Comparison of ENCODE assay signal across 21 mouse cellular contexts in genomic region chr1:82973901-82974300, GRCm38 (mm10). TPM values are rescaled to one million over a fixed set of nuclear protein-coding genes. Genes with fewer than 3 reads are reported as not detected.
DNase-seq lines count a peak whose midpoint lies in the region; ATAC-seq and TF ChIP-seq lines count a peak whose summit lies in the region.
"Had no signal": no experiment of that assay in that cellular context is flagged by ENCODE, and none has a peak within 500 bp of the region (broad histone marks: within the 10 kb centered on the region; RNA-seq: fewer than 3 reads in every experiment).

No protein-coding gene starts in this region.

- DNase-seq in heart, adult 18-20 months = no peak
- peak; percentile 55 for DNase-seq in thymus, postnatal 0 days (ENCODE audit: low spot score)
- no peak for DNase-seq in thymus, adult 2 months
- peak; percentile 59 for DNase-seq in lung, postnatal 10 days
- DNase-seq in gastrocnemius, postnatal 36 days = no peak
- DNase-seq in cerebellum, adult 8-10 months = no peak
- DNase-seq: cerebellum, adult 9-11 months; gastrocnemius, postnatal 10 days; heart, postnatal 10 days; layer of hippocampus, adult 9-11 months had no signal

- WGBS in heart, embryonic 12.5 days = 32% methylated on average over 6 of the region's 6 CpGs
- WGBS in thymus, adult 2 months = 26% methylated on average over 6 of the region's 6 CpGs
- WGBS in kidney, embryonic 16.5 days = 62% methylated on average over 6 of the region's 6 CpGs

- no peaks in the 10 kb centered on the region for H3K9me3 ChIP-seq in heart, embryonic 12.5 days (replicated peaks)
- no peaks in the 10 kb centered on the region for H3K9me3 ChIP-seq in kidney, embryonic 16.5 days (ENCODE audit: low read length)
- H3K9me3 ChIP-seq: forebrain, embryonic 13.5 days; midbrain, embryonic 15.5 days; neural tube, embryonic 13.5 days had no signal

- no peaks in the 10 kb centered on the region for H3K27me3 ChIP-seq in heart, embryonic 12.5 days (replicated peaks)
- H3K27me3 ChIP-seq in thymus, adult 2 months (ENCODE audit: control insufficient read depth, insufficient read depth, low read length) = no peaks in the 10 kb centered on the region
- no peaks in the 10 kb centered on the region for H3K27me3 ChIP-seq in kidney, embryonic 16.5 days (ENCODE audit: insufficient read depth, low read length)
- H3K27me3 ChIP-seq: forebrain, embryonic 13.5 days; midbrain, embryonic 15.5 days; neural tube, embryonic 13.5 days had no signal

- no peak overlapping the region; the same call in 1 of the 2 replicates for H3K9ac ChIP-seq in heart, embryonic 12.5 days
- no peak overlapping the region for H3K9ac ChIP-seq in kidney, embryonic 16.5 days (replicated peaks; ENCODE audit: low read length)
- H3K9ac ChIP-seq: forebrain, embryonic 13.5 days; midbrain, embryonic 15.5 days; neural tube, embryonic 13.5 days had no signal

- peak overlapping the region; percentile 26; the same call in 1 of the 2 replicates for H3K4me2 ChIP-seq in heart, embryonic 12.5 days
- no peak overlapping the region for H3K4me2 ChIP-seq in kidney, embryonic 16.5 days (replicated peaks; ENCODE audit: low read depth, low read length)
- H3K4me2 ChIP-seq: forebrain, embryonic 13.5 days; midbrain, embryonic 15.5 days; neural tube, embryonic 13.5 days had no signal

- TF ChIP-seq CTCF in thymus, adult 2 months (IDR thresholded peaks at IDR 0.05; ENCODE audit: borderline replicate concordance, control insufficient read depth, extremely low read depth, insufficient read depth, low read length, poor library complexity) = no peak

- intact Hi-C loops in gastrocnemius, postnatal 36 days (cut with DNase I) = no loop called here

- no peak overlapping the region for H3K4me3 ChIP-seq in heart, embryonic 12.5 days
- no peak overlapping the region for H3K4me3 ChIP-seq in thymus, adult 2 months (ENCODE audit: control insufficient read depth, insufficient read depth, low read length)
- H3K4me3 ChIP-seq in kidney, embryonic 16.5 days (ENCODE audit: low read length) = no peak overlapping the region
- H3K4me3 ChIP-seq: forebrain, embryonic 13.5 days; midbrain, embryonic 15.5 days; neural tube, embryonic 13.5 days had no signal

- H3K36me3 ChIP-seq in heart, embryonic 12.5 days = no peaks in the 10 kb centered on the region
- no peaks in the 10 kb centered on the region for H3K36me3 ChIP-seq in thymus, adult 2 months (ENCODE audit: control insufficient read depth, insufficient read depth, low read length)
- no peaks in the 10 kb centered on the region for H3K36me3 ChIP-seq in kidney, embryonic 16.5 days (ENCODE audit: insufficient read depth, low read length)
- H3K36me3 ChIP-seq: midbrain, embryonic 15.5 days; neural tube, embryonic 13.5 days had no signal

- ATAC-seq in heart, embryonic 12.5 days (ENCODE audit: insufficient number of reproducible peaks, low FRiP score) = peak; percentile 22; the same call in 1 of the 2 replicates
- ATAC-seq in kidney, embryonic 16.5 days (ENCODE audit: low FRiP score, low TSS enrichment) = no peak
- ATAC-seq: forebrain, embryonic 13.5 days; midbrain, embryonic 15.5 days had no signal

- TF ChIP-seq POLR2A in thymus, adult 2 months (IDR thresholded peaks at IDR 0.05; ENCODE audit: control insufficient read depth, extremely low read depth, insufficient read depth, low read length, poor library complexity) = no peak

- peak overlapping the region; percentile 66 for H3K27ac ChIP-seq in heart, embryonic 12.5 days (ENCODE audit: poor library complexity, severe bottlenecking)
- H3K27ac ChIP-seq in thymus, adult 2 months (ENCODE audit: control insufficient read depth, insufficient read depth, low read length) = no peak overlapping the region
- no peak overlapping the region for H3K27ac ChIP-seq in kidney, embryonic 16.5 days (ENCODE audit: low read length)
- H3K27ac ChIP-seq: forebrain, embryonic 13.5 days; midbrain, embryonic 15.5 days had no signal

- H3K4me1 ChIP-seq in heart, embryonic 12.5 days (replicated peaks) = peaks cover 40% of the 10 kb centered on the region
- peaks cover 8% of the 10 kb centered on the region for H3K4me1 ChIP-seq in thymus, adult 2 months (replicated peaks; ENCODE audit: control insufficient read depth, insufficient read depth, low read length)
- H3K4me1 ChIP-seq in kidney, embryonic 16.5 days (ENCODE audit: insufficient read depth, low read length) = no peaks in the 10 kb centered on the region
- H3K4me1 ChIP-seq: forebrain, embryonic 13.5 days; midbrain, embryonic 15.5 days; neural tube, embryonic 13.5 days had no signal

RNA-seq across cellular contexts. Expression of gene Gm47955, which starts 13.8 kb away (rescaled TPM):
- polyA plus RNA-seq in heart, embryonic 12.5 days (2016; fragmentation: Nextera tagmentation; extraction: Ambion mirVana) = not detected in 2 replicates
- total RNA-seq in heart, adult 18-20 months (2021) = not detected
- not detected in 2 replicates for polyA plus RNA-seq in thymus, postnatal 0 days (2015; fragmentation: Nextera tagmentation; extraction: Ambion mirVana)
- not detected in 2 replicates for polyA plus RNA-seq in thymus, adult 2 months (2012; rRNA removed)
- not detected for total RNA-seq in gastrocnemius, postnatal 36 days (2021)
- not detected in 2 replicates for polyA plus RNA-seq in kidney, embryonic 16.5 days (2015; fragmentation: Nextera tagmentation; extraction: Ambion mirVana)
- total RNA-seq: gastrocnemius, postnatal 10 days; heart, postnatal 10 days; left cerebral cortex, postnatal 36 days; MEL had no signal
- polyA plus RNA-seq: embryonic facial prominence, embryonic 14.5 days; forebrain, embryonic 13.5 days; intestine, embryonic 14.5 days; midbrain, embryonic 15.5 days; neural tube, embryonic 13.5 days; small intestine, adult 2 months; testis, adult 2 months had no signal

RNA-seq across cellular contexts. Expression of gene Gm7544, which starts 18.1 kb away (rescaled TPM):
- polyA plus RNA-seq in heart, embryonic 12.5 days (2016; fragmentation: Nextera tagmentation; extraction: Ambion mirVana) = not detected in 2 replicates
- not detected for total RNA-seq in heart, adult 18-20 months (2021)
- polyA plus RNA-seq in thymus, postnatal 0 days (2015; fragmentation: Nextera tagmentation; extraction: Ambion mirVana) = not detected in 2 replicates
- polyA plus RNA-seq in thymus, adult 2 months (2012; rRNA removed) = not detected in 2 replicates
- total RNA-seq in gastrocnemius, postnatal 36 days (2021) = not detected
- not detected in 2 replicates for polyA plus RNA-seq in kidney, embryonic 16.5 days (2015; fragmentation: Nextera tagmentation; extraction: Ambion mirVana)
- total RNA-seq: gastrocnemius, postnatal 10 days; heart, postnatal 10 days; left cerebral cortex, postnatal 36 days; MEL had no signal
- polyA plus RNA-seq: embryonic facial prominence, embryonic 14.5 days; forebrain, embryonic 13.5 days; intestine, embryonic 14.5 days; midbrain, embryonic 15.5 days; neural tube, embryonic 13.5 days; small intestine, adult 2 months; testis, adult 2 months had no signal

RNA-seq across cellular contexts. Expression of gene Gm47959, which starts 26.4 kb away (rescaled TPM):
- polyA plus RNA-seq in heart, embryonic 12.5 days (2016; fragmentation: Nextera tagmentation; extraction: Ambion mirVana) = not detected in 2 replicates
- total RNA-seq in heart, adult 18-20 months (2021) = not detected
- polyA plus RNA-seq in thymus, postnatal 0 days (2015; fragmentation: Nextera tagmentation; extraction: Ambion mirVana) = not detected in 2 replicates
- polyA plus RNA-seq in thymus, adult 2 months (2012; rRNA removed) = not detected in 2 replicates
- total RNA-seq in gastrocnemius, postnatal 36 days (2021) = not detected
- not detected in 2 replicates for polyA plus RNA-seq in kidney, embryonic 16.5 days (2015; fragmentation: Nextera tagmentation; extraction: Ambion mirVana)
- total RNA-seq: gastrocnemius, postnatal 10 days; heart, postnatal 10 days; left cerebral cortex, postnatal 36 days; MEL had no signal
- polyA plus RNA-seq: embryonic facial prominence, embryonic 14.5 days; forebrain, embryonic 13.5 days; intestine, embryonic 14.5 days; midbrain, embryonic 15.5 days; neural tube, embryonic 13.5 days; small intestine, adult 2 months; testis, adult 2 months had no signal

RNA-seq across cellular contexts. Expression of gene A030003K21Rik, which starts 30.7 kb away (rescaled TPM):
- not detected in 2 replicates for polyA plus RNA-seq in heart, embryonic 12.5 days (2016; fragmentation: Nextera tagmentation; extraction: Ambion mirVana)
- not detected for total RNA-seq in heart, adult 18-20 months (2021)
- polyA plus RNA-seq in thymus, postnatal 0 days (2015; fragmentation: Nextera tagmentation; extraction: Ambion mirVana) = not detected in 2 replicates
- polyA plus RNA-seq in thymus, adult 2 months (2012; rRNA removed) = not detected in 2 replicates
- not detected for total RNA-seq in gastrocnemius, postnatal 36 days (2021)
- polyA plus RNA-seq in kidney, embryonic 16.5 days (2015; fragmentation: Nextera tagmentation; extraction: Ambion mirVana) = not detected in 2 replicates
- total RNA-seq: gastrocnemius, postnatal 10 days; heart, postnatal 10 days; left cerebral cortex, postnatal 36 days; MEL had no signal
- polyA plus RNA-seq: embryonic facial prominence, embryonic 14.5 days; forebrain, embryonic 13.5 days; intestine, embryonic 14.5 days; midbrain, embryonic 15.5 days; neural tube, embryonic 13.5 days; small intestine, adult 2 months; testis, adult 2 months had no signal

RNA-seq across cellular contexts. Expression of gene Gm6217, which starts 42.7 kb away (rescaled TPM):
- polyA plus RNA-seq in heart, embryonic 12.5 days (2016; fragmentation: Nextera tagmentation; extraction: Ambion mirVana) = not detected in 2 replicates
- not detected for total RNA-seq in heart, adult 18-20 months (2021)
- polyA plus RNA-seq in thymus, postnatal 0 days (2015; fragmentation: Nextera tagmentation; extraction: Ambion mirVana) = not detected in 2 replicates
- not detected in 2 replicates for polyA plus RNA-seq in thymus, adult 2 months (2012; rRNA removed)
- not detected for total RNA-seq in gastrocnemius, postnatal 36 days (2021)
- polyA plus RNA-seq in kidney, embryonic 16.5 days (2015; fragmentation: Nextera tagmentation; extraction: Ambion mirVana) = not detected in 2 replicates
- total RNA-seq: gastrocnemius, postnatal 10 days; heart, postnatal 10 days; left cerebral cortex, postnatal 36 days; MEL had no signal
- polyA plus RNA-seq: embryonic facial prominence, embryonic 14.5 days; forebrain, embryonic 13.5 days; intestine, embryonic 14.5 days; midbrain, embryonic 15.5 days; neural tube, embryonic 13.5 days; small intestine, adult 2 months; testis, adult 2 months had no signal

Comparison
In these comparisons a context has a peak if more than half of its experiments do, and no peak if none do; other contexts are left out.
1. DNase-seq: peak in thymus, postnatal 0 days (single experiment) and lung, postnatal 10 days (single experiment); none in heart, adult 18-20 months (0 of 2), thymus, adult 2 months (single experiment), gastrocnemius, postnatal 36 days (0 of 2) and cerebellum, adult 8-10 months (single experiment).